Mouse (Mus musculus) lung, adult 2 months (tissue): ENCODE measurements around the gene Pygm.

Experiments used
- CTCF ChIP-seq: fragments of 200-500 bp; IDR thresholded peaks from 2 replicates; pipeline ENCODE4 v1.5.1; 2011; ENCODE audit warnings: mild to moderate bottlenecking, low read length, control low read depth; ENCODE audit not compliant: insufficient read depth
- POLR2A ChIP-seq: fragments of 200-500 bp; IDR thresholded peaks from 2 replicates; pipeline ENCODE4 v1.6.1; 2011; ENCODE audit warnings: low read depth, mild to moderate bottlenecking, control low read depth, low read length, borderline replicate concordance; ENCODE audit errors: extremely low read depth

DNA sequence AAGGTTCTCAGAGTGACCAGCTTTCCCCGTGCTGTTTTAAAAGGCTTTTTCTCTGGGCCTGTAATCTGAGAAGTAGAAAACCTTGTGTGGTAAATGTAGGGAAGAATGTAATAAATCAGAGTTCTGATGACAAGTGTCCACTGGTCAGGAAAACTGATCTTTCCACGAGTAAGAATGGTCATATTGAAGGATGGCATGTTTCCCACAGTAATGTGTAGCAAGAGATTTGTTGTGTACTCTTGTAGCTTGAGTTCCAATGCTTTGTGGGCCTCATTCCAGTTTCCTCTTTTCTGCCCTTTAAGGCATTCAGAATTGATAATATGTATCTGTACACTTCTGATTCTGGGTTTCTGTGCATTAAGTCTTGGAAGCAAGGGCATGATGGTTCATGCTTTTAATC is 19.4 kb upstream of the Pygm start:
- TF ChIP-seq CTCF (no peak), POLR2A (no peak)
